16 mouse cellular contexts compared by ENCODE assay signal in genomic region chr9:121631946-121632345, GRCm38 (mm10). TPM values are rescaled to one million over a fixed set of nuclear protein-coding genes. Genes with fewer than 3 reads are reported as not detected.
DNase-seq lines count a peak whose midpoint lies in the region; ATAC-seq lines count a peak whose summit lies in the region.
"Had no signal": no experiment of that assay in that cellular context is flagged by ENCODE, and none has a peak within 500 bp of the region (broad histone marks: within the 10 kb centered on the region; RNA-seq: fewer than 3 reads in every experiment).

No protein-coding gene starts in this region.

- peak; percentile 83 for ATAC-seq in granulocyte monocyte progenitor cell, adult 5-6 weeks (replicated peaks; ENCODE audit: poor library complexity, severe bottlenecking)
- peak; percentile 72 for ATAC-seq in megakaryocyte, adult 5-6 weeks (ENCODE audit: poor library complexity, severe bottlenecking)
- ATAC-seq: inflammation-experienced regulatory T-cells, adult 6 months had no signal

- peak; percentile 96 for DNase-seq in heart, adult 11 months
- no peak for DNase-seq in heart, postnatal 25 days (ENCODE audit: low spot score)
- DNase-seq in lung, adult 18-20 months = peak; percentile 50 to 52
- no peak for DNase-seq in lung, postnatal 14 days
- DNase-seq in cerebellum, postnatal 10 days = no peak
- no peak for DNase-seq in adrenal gland, adult 8-10 months
- DNase-seq: cerebellum, adult 2 months; kidney, postnatal 14 days; left cerebral cortex, postnatal 4 days; thymus, postnatal 36 days had no signal

- intact Hi-C loops in heart, postnatal 25 days (cut with DNase I) = no loop called here

RNA-seq across cellular contexts. Expression of gene Lyzl4, which starts 9.9 kb away (rescaled TPM):
- not detected for total RNA-seq in heart, postnatal 25 days (2021)
- not detected in 2 replicates for total RNA-seq in granulocyte monocyte progenitor cell, adult 5-6 weeks (2014; fragmentation: Nextera tagmentation)
- not detected in 2 replicates for total RNA-seq in granulocyte monocyte progenitor cell, adult 5-6 weeks (2017)
- total RNA-seq in megakaryocyte, adult 5-6 weeks (2015) = not detected in 2 replicates
- not detected in 2 replicates for total RNA-seq in megakaryocyte, adult 5-6 weeks (2017)
- under 1 TPM in 1 of 4 experiments, not detected in 3; 0.75 TPM for total RNA-seq in adrenal gland, adult 8-10 months (2022)
- total RNA-seq: adrenal gland, adult 18-20 months; heart, adult 2 months; heart, postnatal 36 days had no signal

RNA-seq across cellular contexts. Expression of gene Vipr1, which starts 10.6 kb away (rescaled TPM):
- total RNA-seq in heart, postnatal 25 days (2021) = 1 to 10 TPM; 1.4 to 2.1 TPM
- total RNA-seq in granulocyte monocyte progenitor cell, adult 5-6 weeks (2014; fragmentation: Nextera tagmentation) = not detected in 2 replicates
- total RNA-seq in granulocyte monocyte progenitor cell, adult 5-6 weeks (2017) = not detected in 2 replicates
- 0.18 and 1.3 TPM in 2 replicates for total RNA-seq in megakaryocyte, adult 5-6 weeks (2015)
- total RNA-seq in megakaryocyte, adult 5-6 weeks (2017) = 0.28 and 0.55 TPM in 2 replicates
- total RNA-seq in adrenal gland, adult 8-10 months (2022) = 1 to 10 TPM in 2 of 4 experiments, under 1 TPM in 2; 0.58 to 2.2 (median 1.2) TPM

Comparison
In these comparisons a context has a peak if more than half of its experiments do, and no peak if none do; other contexts are left out.
1. DNase-seq: peak in heart, adult 11 months (single experiment) and lung, adult 18-20 months (2 of 2); none in heart, postnatal 25 days (single experiment), lung, postnatal 14 days (single experiment), cerebellum, postnatal 10 days (0 of 2) and adrenal gland, adult 8-10 months (single experiment).